Mouse (Mus musculus): ENCODE measurements around the gene Klrg2. TPM values are rescaled to one million over a fixed set of nuclear protein-coding genes. Genes with fewer than 3 reads are reported as not detected.

Klrg2 gene
- polyA plus RNA-seq, 1 experiment from 2014 or later: not detected

GRCm38 (mm10) chr6:38580112-38580857 is 56.8 kb downstream of the Klrg2 start:
- DNase-seq: no peak
- no peaks in the 10 kb centered on the region for H3K27me3 ChIP-seq (ENCODE audit: insufficient read depth, low read length)
- WGBS (ENCODE audit: insufficient replicate concordance): 97% methylated on average over 3 of the region's 3 CpGs
- no peak for TF ChIP-seq CTCF (IDR thresholded peaks at IDR 0.05; ENCODE audit: low read depth)
- no peak for TF ChIP-seq EP300 (IDR thresholded peaks at IDR 0.05; ENCODE audit: low read depth)
- no peak overlapping the region for H3K4me3 ChIP-seq (ENCODE audit: low read depth, low read length)
- no peaks in the 10 kb centered on the region for H3K4me1 ChIP-seq (ENCODE audit: insufficient read depth)
- ATAC-seq: no peak
- H3K4me2 ChIP-seq (ENCODE audit: low read depth, low read length): no peak overlapping the region
- no peak overlapping the region for H3K27ac ChIP-seq (ENCODE audit: low read depth)
- H3K9ac ChIP-seq (replicated peaks): no peak overlapping the region
- peaks cover 62% of the 10 kb centered on the region for H3K36me3 ChIP-seq (replicated peaks; ENCODE audit: insufficient read depth, low read length)
- no peaks in the 10 kb centered on the region for H3K9me3 ChIP-seq (ENCODE audit: low read length)

GRCm38 (mm10) chr6:38576096-38576495 is 60.9 kb downstream of the Klrg2 start:
- no peak for TF ChIP-seq CTCF (IDR thresholded peaks at IDR 0.05; ENCODE audit: low read depth)
- no peak for TF ChIP-seq EP300 (IDR thresholded peaks at IDR 0.05; ENCODE audit: low read depth)
- Histone ChIP-seq H3K4me2 (ENCODE audit: low read depth, low read length) (no peak overlapping the region), H3K4me1 (ENCODE audit: insufficient read depth) (no peaks in the 10 kb centered on the region), H3K9ac (replicated peaks) (no peak overlapping the region), H3K36me3 (replicated peaks; ENCODE audit: insufficient read depth, low read length) (peaks cover 60% of the 10 kb centered on the region), H3K4me3 (ENCODE audit: low read depth, low read length) (no peak overlapping the region), H3K27ac (ENCODE audit: low read depth) (no peak overlapping the region), H3K27me3 (ENCODE audit: insufficient read depth, low read length) (no peaks in the 10 kb centered on the region), H3K9me3 (ENCODE audit: low read length) (no peaks in the 10 kb centered on the region)
- DNase-seq: no peak
- WGBS (ENCODE audit: insufficient replicate concordance): 62% methylated on average over 2 of the region's 2 CpGs
- ATAC-seq: no peak

Other genes starting within 250 kb of the Klrg2 start
- 3.0 TPM in 2 replicates for gene Ubn2, start 203.3 kb downstream of the Klrg2 start, polyA plus RNA-seq (2015; fragmentation: Nextera tagmentation; extraction: Ambion mirVana)
- 127 and 139 TPM in 2 replicates for gene Fmc1, start 103.7 kb downstream of the Klrg2 start, polyA plus RNA-seq (2015; fragmentation: Nextera tagmentation; extraction: Ambion mirVana)
- gene Luc7l2, start 85.9 kb downstream of the Klrg2 start, polyA plus RNA-seq (2015; fragmentation: Nextera tagmentation; extraction: Ambion mirVana): 18.0 and 19.1 TPM in 2 replicates
- gene Clec2l, start 25.8 kb upstream of the Klrg2 start, polyA plus RNA-seq (2015; fragmentation: Nextera tagmentation; extraction: Ambion mirVana): not detected in 2 replicates
- gene Tbxas1, start 238.2 kb upstream of the Klrg2 start, polyA plus RNA-seq (2015; fragmentation: Nextera tagmentation; extraction: Ambion mirVana): 10.3 and 10.6 TPM in 2 replicates
- 9.6 and 9.7 TPM in 2 replicates for gene Hipk2, start 238.9 kb upstream of the Klrg2 start, polyA plus RNA-seq (2015; fragmentation: Nextera tagmentation; extraction: Ambion mirVana)